Mouse (Mus musculus) kidney, embryonic 15.5 days (tissue): ENCODE results near the gene Pyurf. TPM values are rescaled to one million over a fixed set of nuclear protein-coding genes. Genes with fewer than 3 reads are reported as not detected.

Experiments
- ATAC-seq: fragments of 200-750 bp; cut with Nextera tagmentation; replicated peaks from 2 replicates; pipeline ENCODE4 v1.8.0; 2017; ENCODE audit warnings: moderate TSS enrichment; ENCODE audit not compliant: low FRiP score
- H3K27ac ChIP-seq: fragments of 300-500 bp; sonication (generic); 2 replicates; pipeline ENCODE4 v1.5.1; 2015; ENCODE audit warnings: mild to moderate bottlenecking, inconsistent platforms
- H3K27me3 ChIP-seq: fragments of 300-500 bp; sonication (generic); 2 replicates; pipeline ENCODE4 v1.6.1; 2015; ENCODE audit warnings: inconsistent platforms
- H3K36me3 ChIP-seq: fragments of 300-500 bp; sonication (generic); 2 replicates; pipeline ENCODE4 v1.6.1; 2015; ENCODE audit warnings: inconsistent platforms
- H3K4me1 ChIP-seq: fragments of 300-500 bp; sonication (generic); 2 replicates; pipeline ENCODE4 v1.6.1; 2015; ENCODE audit warnings: inconsistent platforms
- H3K4me2 ChIP-seq: fragments of 300-500 bp; sonication (generic); 2 replicates; pipeline ENCODE4 v1.6.1; 2015; ENCODE audit warnings: moderate library complexity, mild to moderate bottlenecking, inconsistent platforms
- H3K4me3 ChIP-seq: fragments of 300-500 bp; sonication (generic); replicated peaks from 2 replicates; pipeline ENCODE4 v1.5.1; 2015; ENCODE audit warnings: mild to moderate bottlenecking, inconsistent platforms
- H3K9ac ChIP-seq: fragments of 300-500 bp; sonication (generic); 2 replicates; pipeline ENCODE4 v1.6.1; 2015; ENCODE audit warnings: mild to moderate bottlenecking, inconsistent platforms
- H3K9me3 ChIP-seq: fragments of 300-500 bp; sonication (generic); replicated peaks from 2 replicates; pipeline ENCODE4 v1.6.1; 2016; ENCODE audit warnings: inconsistent platforms
- WGBS: fragments of 180-500 bp; shearing (Covaris S2); methylation state at CpG from one replicate; pipeline ENCODE4 v1.1.7; 2015; ENCODE audit warnings: mixed read lengths; 5-methylcytosine and 5-hydroxymethylcytosine counted together
- polyA plus RNA-seq: library from polyadenylated mRNA; unstranded; fragments of >200 nt; fragmentation: Nextera tagmentation; extraction: Ambion mirVana; gene quantifications from 2 replicates; pipeline ENCODE4 v1.2.1, GENCODE M21; 2015

Gene Pyurf
- polyA plus RNA-seq, 1 experiment from 2014 or later, result 23.4 TPM

GRCm38 (mm10) chr6:57641789-57642188 is 50.1 kb downstream of the Pyurf start:
- Histone ChIP-seq H3K9me3 (no peaks in the 10 kb centered on the region), H3K27ac (no peak overlapping the region), H3K36me3 (no peaks in the 10 kb centered on the region), H3K4me3 (no peak overlapping the region), H3K9ac (no peak overlapping the region), H3K4me1 (0 out of 2 replicates have a peak, but pooled peaks cover 3% of the 10 kb centered on the region), H3K4me2 (no peak overlapping the region), H3K27me3 (no peaks in the 10 kb centered on the region)
- 38% methylated on average over 4 of the region's 4 CpGs for WGBS
- ATAC-seq, result no peak; the same call in 1 of the 2 replicates

GRCm38 (mm10) chr6:57639531-57639930 is 52.3 kb downstream of the Pyurf start:
- H3K9me3 ChIP-seq, result no peaks in the 10 kb centered on the region
- no peaks in the 10 kb centered on the region for H3K36me3 ChIP-seq

More at GRCm38 (mm10) chr6:57639531-57639930, 52.3 kb downstream of the Pyurf start:
- Histone ChIP-seq H3K4me2 (no peak overlapping the region), H3K4me3 (no peak overlapping the region), H3K27ac (no peak overlapping the region), H3K27me3 (no peaks in the 10 kb centered on the region), H3K9ac (no peak overlapping the region), H3K4me1 (0 out of 2 replicates have a peak, but pooled peaks cover 3% of the 10 kb centered on the region)
- no peak for ATAC-seq
- 70% methylated on average over 1 of the region's 1 CpGs for WGBS

Other genes with a start within 250 kb of the Pyurf start
- 4.3 and 5.0 TPM in 2 replicates for gene Ppm1k, start 156.6 kb downstream of the Pyurf start, polyA plus RNA-seq
- 3.8 and 4.9 TPM in 2 replicates for gene Herc6, start 111.1 kb downstream of the Pyurf start, polyA plus RNA-seq
- 33.6 and 34.6 TPM in 2 replicates for gene Lancl2, start 10.5 kb upstream of the Pyurf start, polyA plus RNA-seq
- gene Vopp1, start 133.1 kb upstream of the Pyurf start, polyA plus RNA-seq, result 44.8 and 48.0 TPM in 2 replicates
- 0.14 TPM in 1 of 2 replicates, not detected in the other for gene Vmn1r21, start 158.3 kb upstream of the Pyurf start, polyA plus RNA-seq
- gene Vmn1r22, start 215.9 kb upstream of the Pyurf start, polyA plus RNA-seq, result not detected in 2 replicates
- not detected in 2 replicates for gene Vmn1r23, start 234.8 kb upstream of the Pyurf start, polyA plus RNA-seq